Mouse (Mus musculus): ENCODE data around the gene Atp6v1g3. TPM values are rescaled to one million over a fixed set of nuclear protein-coding genes. Genes with fewer than 3 reads are reported as not detected.

The Atp6v1g3 gene
- total and polyA plus RNA-seq, 3 experiments: not detected

DNA sequence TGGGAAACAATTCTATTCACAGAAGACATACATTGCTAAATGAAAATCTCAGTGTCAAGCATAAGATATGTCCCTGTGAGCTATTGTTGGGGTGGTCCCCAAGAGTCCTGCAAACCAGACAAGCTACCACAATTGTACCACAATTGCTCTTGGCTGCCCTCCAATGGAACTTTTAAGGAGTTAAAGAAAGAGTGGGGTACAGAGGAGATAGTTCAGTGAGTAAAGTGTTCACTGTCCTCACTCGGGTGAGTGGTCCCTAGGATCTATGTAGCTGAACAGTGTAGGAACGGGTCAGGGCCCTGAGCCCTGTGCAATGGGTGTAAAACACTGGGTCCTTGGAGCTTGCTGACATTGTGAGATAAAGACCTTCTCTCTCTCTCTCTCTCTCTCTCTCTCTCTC is 29.2 kb downstream of the Atp6v1g3 start:
- intact Hi-C loops (cut with DNase I): no loop called here
- 85% methylated on average over 2 of the region's 2 CpGs for WGBS
- H3K27ac ChIP-seq: no peak overlapping the region

DNA sequence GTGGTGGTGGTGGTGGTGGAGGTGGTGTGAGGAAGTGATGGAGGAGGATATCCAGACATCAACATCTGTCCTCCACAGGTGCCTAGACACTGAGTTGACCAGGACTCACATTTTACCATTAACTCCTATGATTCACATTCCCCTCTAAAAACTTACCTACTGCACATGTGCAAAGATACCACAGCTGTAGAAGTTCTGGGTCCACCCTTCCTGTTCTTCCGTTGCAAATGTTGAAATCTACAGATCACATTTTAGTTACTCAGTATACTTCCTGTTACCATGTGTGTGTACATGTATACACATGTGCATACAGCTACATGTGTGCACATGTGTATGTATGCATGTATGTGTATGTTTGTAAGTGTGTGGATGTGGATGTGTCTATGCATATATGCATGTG is 29.8 kb downstream of the Atp6v1g3 start:
- H3K36me3 ChIP-seq (ENCODE audit: control insufficient read depth, insufficient read depth, low read length): no peaks in the 10 kb centered on the region
- no peaks in the 10 kb centered on the region for H3K79me2 ChIP-seq (replicated peaks; ENCODE audit: control insufficient read depth, insufficient read depth, low read length)
- intact Hi-C loops (cut with DNase I): no loop called here
- DNase-seq: no peak
- H3K27me3 ChIP-seq (ENCODE audit: control insufficient read depth, insufficient read depth, low read length): no peaks in the 10 kb centered on the region
- no peak overlapping the region for H3K27ac ChIP-seq
- H3K4me3 ChIP-seq: no peak overlapping the region
- H3K9ac ChIP-seq (ENCODE audit: low read depth, low read length): no peak overlapping the region
- WGBS: 46% methylated on average over 1 of the region's 1 CpGs
- no peak for TF ChIP-seq POLR2A (IDR thresholded peaks at IDR 0.05; ENCODE audit: insufficient read depth, low read depth, low read length)
- no peak for TF ChIP-seq EP300 (IDR thresholded peaks at IDR 0.05; ENCODE audit: insufficient read depth, low read depth, low read length)
- no peak for TF ChIP-seq CTCF (IDR thresholded peaks at IDR 0.05)
- no peaks in the 10 kb centered on the region for H3K4me1 ChIP-seq (ENCODE audit: control insufficient read depth, insufficient read depth, low read length)

More for the DNA sequence above, 29.2 kb downstream of the Atp6v1g3 start:
- no peak overlapping the region for H3K9ac ChIP-seq (ENCODE audit: low read depth, low read length)
- no peak overlapping the region for H3K4me3 ChIP-seq
- no peaks in the 10 kb centered on the region for H3K36me3 ChIP-seq (ENCODE audit: control insufficient read depth, insufficient read depth, low read length)
- no peak for DNase-seq
- H3K4me1 ChIP-seq (ENCODE audit: control insufficient read depth, insufficient read depth, low read length): no peaks in the 10 kb centered on the region
- H3K79me2 ChIP-seq (replicated peaks; ENCODE audit: control insufficient read depth, insufficient read depth, low read length): no peaks in the 10 kb centered on the region
- TF ChIP-seq POLR2A (IDR thresholded peaks at IDR 0.05; ENCODE audit: insufficient read depth, low read depth, low read length) (no peak), EP300 (IDR thresholded peaks at IDR 0.05; ENCODE audit: insufficient read depth, low read depth, low read length) (no peak), CTCF (IDR thresholded peaks at IDR 0.05) (no peak)
- H3K27me3 ChIP-seq (ENCODE audit: control insufficient read depth, insufficient read depth, low read length): no peaks in the 10 kb centered on the region

DNA sequence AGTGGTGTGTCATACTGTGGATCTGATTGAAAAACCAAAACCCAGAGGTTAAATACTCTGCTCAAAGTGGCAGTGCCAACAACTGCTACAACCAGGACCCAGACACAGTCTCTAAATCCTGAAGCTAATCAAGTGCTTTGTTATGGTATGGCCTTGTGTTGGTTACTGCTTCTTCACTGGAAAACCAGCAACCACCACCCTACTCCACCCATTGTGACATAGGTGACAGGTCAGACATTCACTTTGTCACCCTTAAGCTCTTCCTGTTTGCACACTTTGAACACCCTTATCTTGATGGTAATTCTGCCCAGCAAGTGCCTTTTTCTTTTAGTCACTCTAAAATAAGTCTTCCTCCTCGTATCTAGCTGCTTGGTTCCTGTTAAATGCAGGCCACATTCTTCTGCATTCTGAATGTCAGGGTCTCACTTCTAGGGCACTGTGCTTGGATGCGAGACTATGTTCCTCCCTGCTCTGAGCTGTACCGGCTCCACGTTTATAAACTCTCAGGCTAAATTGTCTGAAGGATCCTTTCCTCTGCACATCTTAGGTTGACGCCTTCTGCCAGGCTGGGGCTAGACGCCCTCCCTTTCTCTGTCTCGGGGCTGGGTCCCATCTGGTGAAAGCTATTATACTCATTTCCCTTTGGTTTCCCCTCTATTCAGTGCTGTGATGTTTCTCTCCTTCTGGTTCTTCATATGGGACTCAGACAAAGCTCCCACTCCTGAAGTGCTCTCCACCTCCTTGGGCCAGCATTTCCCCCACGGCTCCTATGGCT is 30.8 kb downstream of the Atp6v1g3 start:
- H3K27me3 ChIP-seq (ENCODE audit: control insufficient read depth, insufficient read depth, low read length): no peaks in the 10 kb centered on the region
- intact Hi-C loops (cut with DNase I): no loop called here
- TF ChIP-seq CTCF (IDR thresholded peaks at IDR 0.05): no peak
- TF ChIP-seq EP300 (IDR thresholded peaks at IDR 0.05; ENCODE audit: insufficient read depth, low read depth, low read length): no peak
- TF ChIP-seq POLR2A (IDR thresholded peaks at IDR 0.05; ENCODE audit: insufficient read depth, low read depth, low read length): no peak
- no peak overlapping the region for H3K9ac ChIP-seq (ENCODE audit: low read depth, low read length)
- no peaks in the 10 kb centered on the region for H3K36me3 ChIP-seq (ENCODE audit: control insufficient read depth, insufficient read depth, low read length)
- 64% methylated on average over 8 of the region's 8 CpGs for WGBS
- H3K4me3 ChIP-seq: no peak overlapping the region
- no peaks in the 10 kb centered on the region for H3K4me1 ChIP-seq (ENCODE audit: control insufficient read depth, insufficient read depth, low read length)
- no peaks in the 10 kb centered on the region for H3K79me2 ChIP-seq (replicated peaks; ENCODE audit: control insufficient read depth, insufficient read depth, low read length)
- H3K27ac ChIP-seq: no peak overlapping the region
- DNase-seq: no peak

DNA sequence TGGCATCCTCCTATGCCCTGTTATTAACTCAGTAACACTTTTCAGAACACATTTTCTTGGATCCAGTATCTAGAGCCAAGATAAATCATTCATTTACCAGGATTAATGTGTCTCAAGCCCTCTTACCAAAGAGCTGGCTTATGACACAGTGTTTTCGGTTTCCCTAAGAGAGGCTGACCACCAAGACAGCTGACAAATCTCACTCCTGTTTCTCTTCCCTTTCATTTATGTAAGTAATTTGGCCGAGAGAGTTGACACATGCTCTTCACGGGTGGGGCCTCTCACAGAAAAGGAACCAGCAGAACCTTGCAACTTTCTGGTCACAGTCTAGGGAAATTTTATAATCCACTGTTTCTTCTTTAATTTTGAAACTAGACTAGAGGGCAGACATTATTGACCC is 49.1 kb downstream of the Atp6v1g3 start:
- WGBS: 59% methylated on average over 3 of the region's 3 CpGs
- no peak for TF ChIP-seq POLR2A (IDR thresholded peaks at IDR 0.05; ENCODE audit: insufficient read depth, low read depth, low read length)
- no peak for TF ChIP-seq EP300 (IDR thresholded peaks at IDR 0.05; ENCODE audit: insufficient read depth, low read depth, low read length)
- no peak for TF ChIP-seq CTCF (IDR thresholded peaks at IDR 0.05)
- Histone ChIP-seq H3K27me3 (ENCODE audit: control insufficient read depth, insufficient read depth, low read length) (no peaks in the 10 kb centered on the region), H3K27ac (no peak overlapping the region), H3K9ac (ENCODE audit: low read depth, low read length) (no peak overlapping the region), H3K36me3 (ENCODE audit: control insufficient read depth, insufficient read depth, low read length) (no peaks in the 10 kb centered on the region), H3K4me1 (ENCODE audit: control insufficient read depth, insufficient read depth, low read length) (no peaks in the 10 kb centered on the region; the same call in 1 of the 2 replicates), H3K4me3 (no peak overlapping the region), H3K79me2 (replicated peaks; ENCODE audit: control insufficient read depth, insufficient read depth, low read length) (no peaks in the 10 kb centered on the region)
- intact Hi-C loops (cut with DNase I): loop anchor here (10.0 kb wide), 1 partner anchor 512 kb away; no protein-coding TSS in a partner anchor
- peak in 1 of 2 experiments; percentile 27 for DNase-seq

DNA sequence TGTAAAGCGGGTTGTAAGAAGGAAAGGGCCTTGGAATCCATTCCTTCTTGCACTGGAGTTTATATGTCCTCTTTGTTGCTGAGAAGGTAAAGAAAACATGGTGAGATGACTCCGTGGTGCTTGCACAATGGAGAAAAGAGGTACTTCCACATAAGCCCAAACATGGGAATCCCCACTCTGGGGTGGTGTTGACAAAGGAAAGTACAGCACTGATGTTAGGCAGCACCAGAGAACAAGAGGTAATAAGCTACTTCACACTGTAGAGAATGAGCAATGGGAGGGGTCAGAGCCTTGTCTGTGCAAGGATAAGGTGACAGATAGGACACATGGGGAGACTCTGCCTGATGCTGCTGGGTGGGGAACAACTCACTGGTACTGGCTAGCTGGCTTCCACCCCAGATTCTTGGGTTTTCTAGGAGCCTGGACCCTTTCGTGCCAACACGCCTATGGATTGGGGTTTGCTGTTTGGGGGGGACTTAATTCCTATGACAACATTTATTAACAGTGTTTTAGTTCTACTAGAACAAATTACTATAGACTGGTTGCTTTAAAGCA is 49.6 kb downstream of the Atp6v1g3 start:
- no peak for TF ChIP-seq POLR2A (IDR thresholded peaks at IDR 0.05; ENCODE audit: insufficient read depth, low read depth, low read length)
- H3K27ac ChIP-seq: no peak overlapping the region
- H3K4me1 ChIP-seq (ENCODE audit: control insufficient read depth, insufficient read depth, low read length): no peaks in the 10 kb centered on the region; the same call in none of the 2 replicates
- H3K4me3 ChIP-seq: no peak overlapping the region
- no peaks in the 10 kb centered on the region for H3K36me3 ChIP-seq (ENCODE audit: control insufficient read depth, insufficient read depth, low read length)
- H3K9ac ChIP-seq (ENCODE audit: low read depth, low read length): no peak overlapping the region
- no peaks in the 10 kb centered on the region for H3K27me3 ChIP-seq (ENCODE audit: control insufficient read depth, insufficient read depth, low read length)
- WGBS: 81% methylated on average over 4 of the region's 4 CpGs
- intact Hi-C loops (cut with DNase I): loop anchor here (10.0 kb wide), 1 partner anchor 512 kb away; no protein-coding TSS in a partner anchor
- DNase-seq: no peak
- H3K79me2 ChIP-seq (replicated peaks; ENCODE audit: control insufficient read depth, insufficient read depth, low read length): no peaks in the 10 kb centered on the region

DNA sequence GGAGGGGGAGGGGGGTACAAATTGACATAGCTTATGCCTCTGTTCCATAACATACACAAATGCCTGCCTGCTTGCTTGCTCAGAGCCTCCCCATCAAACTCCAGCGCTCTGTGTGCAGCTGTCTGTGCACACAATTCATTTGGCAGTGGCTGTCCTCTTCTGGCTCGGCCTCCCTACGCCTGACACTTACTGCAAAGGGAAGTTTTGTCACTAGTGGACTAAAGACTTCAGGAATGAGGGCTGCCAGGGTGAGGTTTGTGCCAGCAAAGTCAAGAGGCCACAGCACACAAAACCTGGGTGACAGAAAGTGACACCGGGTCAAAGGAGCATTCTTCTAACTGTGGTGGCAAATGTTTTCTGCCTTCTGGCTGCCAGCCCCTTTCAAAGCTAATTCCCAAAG is 52.6 kb downstream of the Atp6v1g3 start:
- no peak overlapping the region for H3K4me3 ChIP-seq
- no peak overlapping the region for H3K27ac ChIP-seq
- WGBS: 31% methylated on average over 4 of the region's 4 CpGs
- no peaks in the 10 kb centered on the region for H3K36me3 ChIP-seq (ENCODE audit: control insufficient read depth, insufficient read depth, low read length)
- H3K79me2 ChIP-seq (replicated peaks; ENCODE audit: control insufficient read depth, insufficient read depth, low read length): no peaks in the 10 kb centered on the region
- H3K4me1 ChIP-seq (ENCODE audit: control insufficient read depth, insufficient read depth, low read length): no peaks in the 10 kb centered on the region; the same call in none of the 2 replicates
- intact Hi-C loops (cut with DNase I): loop anchor here (5.0 to 10.0 kb wide), 4 partner anchors 161 to 509 kb away; no protein-coding TSS in a partner anchor
- DNase-seq: peak in 1 of 2 experiments; percentile 29
- TF ChIP-seq CTCF (IDR thresholded peaks at IDR 0.05) (no peak), EP300 (IDR thresholded peaks at IDR 0.05; ENCODE audit: insufficient read depth, low read depth, low read length) (no peak)
- H3K9ac ChIP-seq (ENCODE audit: low read depth, low read length): no peak overlapping the region
- H3K27me3 ChIP-seq (ENCODE audit: control insufficient read depth, insufficient read depth, low read length): no peaks in the 10 kb centered on the region
